Mouse (Mus musculus): ENCODE data around the gene Serpinb1a.

DNA sequence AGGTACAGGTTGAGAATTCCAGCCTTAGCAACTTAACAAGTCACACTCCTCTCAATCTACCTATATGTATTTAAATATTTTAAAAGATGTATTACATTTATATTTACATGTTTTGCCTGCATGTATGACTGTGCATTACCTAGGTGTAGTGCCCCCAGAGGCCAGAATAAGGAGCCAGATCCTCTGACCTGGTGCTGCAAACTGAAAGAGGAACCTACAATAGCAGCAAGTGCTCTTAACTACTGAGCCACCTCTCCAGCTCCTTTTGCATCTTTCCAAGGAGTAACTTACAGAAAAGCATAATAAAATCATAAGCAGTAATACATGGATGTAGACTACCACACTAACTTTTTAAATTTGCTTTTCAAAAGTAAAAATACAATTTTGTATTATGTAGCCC, 50.1 kb downstream of the Serpinb1a start:
- TF ChIP-seq CTCF (IDR thresholded peaks at IDR 0.05; ENCODE audit: low read depth, low read length) (no peak), POLR2A (IDR thresholded peaks at IDR 0.05; ENCODE audit: extremely low read depth, insufficient read depth, low read length) (no peak)
